Mouse (Mus musculus) right cerebral cortex, postnatal 4 days (tissue): ENCODE data around the gene Rpap3.
"Not testable (repeated sequence)": the region's sequence is repeated elsewhere in the genome, so short reads cannot be mapped to it uniquely, and the experiment has no call there.

Source experiments
- DNase-seq: peaks from one replicate; pipeline ENCODE4 v3.0.0-alpha.2; 2022

Rpap3 gene

GRCm38 (mm10) chr15:97682053-97682452 is 23.6 kb downstream of the Rpap3 start:
- no peak for DNase-seq

GRCm38 (mm10) chr15:97679991-97680681 is 25.5 kb downstream of the Rpap3 start:
- DNase-seq: no peak

- no peak for DNase-seq
These were observed 28.3 kb downstream of the Rpap3 start for GRCm38 (mm10) chr15:97677341-97677740.

- DNase-seq: no peak
These were observed 29.7 kb downstream of the Rpap3 start for GRCm38 (mm10) chr15:97675927-97676326.

- DNase-seq: no peak
These were observed 31.2 kb downstream of the Rpap3 start for GRCm38 (mm10) chr15:97674423-97674822.

GRCm38 (mm10) chr15:97673256-97674000 is 32.2 kb downstream of the Rpap3 start:
- no peak for DNase-seq

- DNase-seq: peak; percentile 67
These were observed 33.3 kb downstream of the Rpap3 start for GRCm38 (mm10) chr15:97672211-97672765.

- no peak for DNase-seq
These were observed 35.1 kb downstream of the Rpap3 start for GRCm38 (mm10) chr15:97670554-97670953.

- not testable (repeated sequence) for DNase-seq
These were observed 37.3 kb downstream of the Rpap3 start for GRCm38 (mm10) chr15:97668158-97668877.

GRCm38 (mm10) chr15:97667437-97667836 is 38.2 kb downstream of the Rpap3 start:
- DNase-seq: peak; percentile 68

- DNase-seq: no peak
These were observed 39.2 kb downstream of the Rpap3 start for GRCm38 (mm10) chr15:97666457-97666770.

GRCm38 (mm10) chr15:97665770-97666456 is 39.7 kb downstream of the Rpap3 start:
- no peak for DNase-seq

GRCm38 (mm10) chr15:97664981-97665668 is 40.5 kb downstream of the Rpap3 start:
- no peak for DNase-seq

GRCm38 (mm10) chr15:97663750-97664406 is 41.7 kb downstream of the Rpap3 start:
- peak; percentile 82 for DNase-seq

GRCm38 (mm10) chr15:97658755-97659116 is 46.9 kb downstream of the Rpap3 start:
- no peak for DNase-seq

- DNase-seq: no peak
These were observed 47.5 kb downstream of the Rpap3 start for GRCm38 (mm10) chr15:97657856-97658754.

GRCm38 (mm10) chr15:97657420-97657819 is 48.2 kb downstream of the Rpap3 start:
- DNase-seq: no peak

GRCm38 (mm10) chr15:97649726-97650125 is 55.9 kb downstream of the Rpap3 start:
- DNase-seq: no peak

- peak; percentile 58 for DNase-seq
These were observed 57.4 kb downstream of the Rpap3 start for GRCm38 (mm10) chr15:97648176-97648575.

- DNase-seq: no peak
These were observed 59.2 kb downstream of the Rpap3 start for GRCm38 (mm10) chr15:97646426-97646825.

GRCm38 (mm10) chr15:97643986-97644385 is 61.6 kb downstream of the Rpap3 start:
- no peak for DNase-seq
